Mouse (Mus musculus) lung, embryonic 15.5 days (tissue): ENCODE data around the gene Mia2. TPM values are rescaled to one million over a fixed set of nuclear protein-coding genes. Genes with fewer than 3 reads are reported as not detected.
"Not testable (repeated sequence)": the region's sequence is repeated elsewhere in the genome, so short reads cannot be mapped to it uniquely, and the experiment has no call there.

Experiments
- ATAC-seq: fragments of 200-750 bp; cut with Nextera tagmentation; 2 replicates; pipeline ENCODE4 v1.8.0; 2017; ENCODE audit warnings: moderate number of reproducible peaks, borderline replicate concordance; ENCODE audit not compliant: low FRiP score, low TSS enrichment; ENCODE audit errors: extremely low read depth
- H3K27ac ChIP-seq: fragments of 300-500 bp; sonication (generic); 2 replicates; pipeline ENCODE4 v1.5.1; 2015; ENCODE audit warnings: moderate library complexity, mild to moderate bottlenecking, inconsistent platforms
- H3K27me3 ChIP-seq: fragments of 300-500 bp; sonication (generic); 2 replicates; pipeline ENCODE4 v1.6.1; 2015; ENCODE audit warnings: inconsistent platforms
- H3K36me3 ChIP-seq: fragments of 300-500 bp; sonication (generic); 2 replicates; pipeline ENCODE4 v1.6.1; 2015; ENCODE audit warnings: inconsistent platforms
- H3K4me1 ChIP-seq: fragments of 300-500 bp; sonication (generic); 2 replicates; pipeline ENCODE4 v1.6.1; 2015; ENCODE audit warnings: inconsistent platforms
- H3K4me2 ChIP-seq: fragments of 300-500 bp; sonication (generic); 2 replicates; pipeline ENCODE4 v1.6.1; 2015; ENCODE audit warnings: inconsistent platforms, mild to moderate bottlenecking, moderate library complexity
- H3K4me3 ChIP-seq: fragments of 300-500 bp; sonication (generic); 2 replicates; pipeline ENCODE4 v1.5.1; 2015; ENCODE audit warnings: mild to moderate bottlenecking, inconsistent platforms
- H3K9ac ChIP-seq: fragments of 300-500 bp; sonication (generic); 2 replicates; pipeline ENCODE4 v1.6.1; 2015; ENCODE audit warnings: inconsistent platforms
- H3K9me3 ChIP-seq: fragments of 300-500 bp; sonication (generic); 2 replicates; pipeline ENCODE4 v1.6.1; 2016; ENCODE audit warnings: inconsistent platforms
- WGBS: fragments of 180-500 bp; shearing (Covaris S2); methylation state at CpG from one replicate; pipeline ENCODE4 v1.1.7; 2015; 5-methylcytosine and 5-hydroxymethylcytosine counted together
- polyA plus RNA-seq: library from polyadenylated mRNA; unstranded; fragments of >200 nt; fragmentation: Nextera tagmentation; extraction: Ambion mirVana; gene quantifications from 2 replicates; pipeline ENCODE4 v1.2.1, GENCODE M21; 2015

Mia2 gene
- 53.8 and 59.9 TPM in 2 replicates for polyA plus RNA-seq

- H3K4me3 ChIP-seq = peak within 1 kb of the TSS; percentile 13
- no peak within 1 kb of the TSS for H3K9ac ChIP-seq
- H3K9me3 ChIP-seq = no peaks in the 10 kb centered on the region
- H3K27me3 ChIP-seq = no peaks in the 10 kb centered on the region
- no peaks in the 10 kb centered on the region for H3K4me1 ChIP-seq
- no peaks in the 10 kb centered on the region for H3K36me3 ChIP-seq
- H3K4me2 ChIP-seq = peak within 1 kb of the TSS; percentile 28
- 59% methylated on average over 19 of the region's 19 CpGs for WGBS
- no peak for ATAC-seq
- no peak within 1 kb of the TSS; the same call in 1 of the 2 replicates for H3K27ac ChIP-seq
Measured at GRCm38 (mm10) chr12:59095104-59096025, at the start of gene Mia2. Mia2 (plus strand) TSS chr12:59095799.

DNA sequence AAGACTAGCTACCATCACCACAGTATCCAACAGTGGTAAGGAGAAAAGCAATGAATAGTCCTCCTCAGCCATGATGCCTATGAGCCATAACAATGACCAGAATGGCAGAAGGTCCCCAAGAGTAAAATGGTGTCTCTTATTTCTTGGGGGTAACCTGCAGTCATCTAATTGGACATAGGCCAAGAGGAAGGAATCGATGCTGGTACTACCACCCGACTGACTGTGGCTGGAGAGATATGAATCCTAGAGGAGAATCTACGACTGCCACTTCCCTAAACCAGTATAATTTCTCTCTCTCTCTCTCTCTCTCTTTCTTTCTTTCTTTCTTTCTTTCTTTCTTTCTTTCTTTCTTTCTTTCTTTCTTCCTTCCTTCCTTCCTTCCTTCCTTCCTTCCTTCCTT is 43.1 kb upstream of the Mia2 start:
- H3K4me3 ChIP-seq = no peak overlapping the region
- WGBS = 89% methylated on average over 3 of the region's 3 CpGs
- no peaks in the 10 kb centered on the region for H3K27me3 ChIP-seq
- no peak overlapping the region for H3K9ac ChIP-seq
- H3K27ac ChIP-seq = no peak overlapping the region
- ATAC-seq = no peak
- H3K4me1 ChIP-seq = no peaks in the 10 kb centered on the region
- H3K4me2 ChIP-seq = no peak overlapping the region
- H3K36me3 ChIP-seq = peaks cover 26% of the 10 kb centered on the region
- H3K9me3 ChIP-seq = no peaks in the 10 kb centered on the region

DNA sequence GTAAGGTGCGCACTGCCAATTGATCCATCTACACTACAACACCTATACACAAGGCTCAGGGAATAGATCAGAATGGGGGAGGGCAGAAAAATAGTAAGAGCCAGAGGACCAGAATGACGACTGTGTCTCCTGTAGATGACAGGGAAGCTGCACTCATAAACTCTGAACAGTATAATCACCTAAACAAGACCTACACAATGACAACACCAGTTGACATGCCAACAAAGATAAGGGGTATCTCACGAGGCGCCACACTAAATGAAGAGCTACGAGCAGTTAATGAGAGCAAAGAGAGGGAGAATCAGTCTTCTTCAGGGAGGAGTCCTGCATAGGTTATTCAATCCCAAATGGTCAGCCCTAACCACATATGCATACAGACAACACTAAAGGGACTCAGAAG is 42.4 kb upstream of the Mia2 start:
- Histone ChIP-seq H3K27ac (no peak overlapping the region), H3K9me3 (no peaks in the 10 kb centered on the region), H3K4me3 (no peak overlapping the region), H3K9ac (no peak overlapping the region), H3K4me2 (no peak overlapping the region), H3K27me3 (no peaks in the 10 kb centered on the region), H3K36me3 (peaks cover 22% of the 10 kb centered on the region), H3K4me1 (no peaks in the 10 kb centered on the region)
- 84% methylated on average over 5 of the region's 5 CpGs for WGBS
- no peak for ATAC-seq

DNA sequence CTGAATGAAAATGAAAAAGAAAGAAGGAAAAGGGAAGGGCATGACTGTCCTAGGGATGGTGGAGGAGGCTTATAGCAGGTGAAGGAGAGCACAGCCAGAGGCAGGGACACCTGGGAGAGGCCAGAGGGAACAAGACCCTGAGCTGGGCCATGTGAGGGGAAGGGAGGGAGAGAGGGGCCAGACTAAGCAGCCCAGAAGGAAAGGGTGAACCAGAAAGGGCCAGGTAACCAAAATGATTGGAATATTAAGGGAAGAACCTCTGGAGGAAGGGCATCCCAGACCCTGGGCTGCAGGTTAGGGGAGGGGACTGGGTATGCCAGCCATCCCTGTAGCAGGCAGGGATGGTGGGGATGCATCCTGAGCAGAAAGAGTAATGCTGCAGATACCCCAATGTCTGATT is 41.6 kb upstream of the Mia2 start:
- no peak for ATAC-seq

GRCm38 (mm10) chr12:59055196-59055850 is 40.3 kb upstream of the Mia2 start:
- H3K9ac ChIP-seq = no peak overlapping the region
- no peak overlapping the region for H3K4me2 ChIP-seq
- no peak overlapping the region for H3K4me3 ChIP-seq
- no peaks in the 10 kb centered on the region for H3K9me3 ChIP-seq
- ATAC-seq = no peak
- H3K27me3 ChIP-seq = no peaks in the 10 kb centered on the region
- WGBS = 67% methylated on average over 4 of the region's 4 CpGs
- H3K36me3 ChIP-seq = peaks cover 23% of the 10 kb centered on the region
- H3K4me1 ChIP-seq = peaks cover 12% of the 10 kb centered on the region
- H3K27ac ChIP-seq = no peak overlapping the region

More for the DNA sequence above, 41.6 kb upstream of the Mia2 start:
- H3K27me3 ChIP-seq = no peaks in the 10 kb centered on the region
- H3K27ac ChIP-seq = no peak overlapping the region
- H3K4me2 ChIP-seq = no peak overlapping the region
- H3K4me3 ChIP-seq = no peak overlapping the region
- no peaks in the 10 kb centered on the region for H3K9me3 ChIP-seq
- peaks cover 23% of the 10 kb centered on the region for H3K36me3 ChIP-seq
- H3K4me1 ChIP-seq = 0 out of 2 replicates have a peak, but pooled peaks cover under 1% of the 10 kb centered on the region
- no peak overlapping the region for H3K9ac ChIP-seq

DNA sequence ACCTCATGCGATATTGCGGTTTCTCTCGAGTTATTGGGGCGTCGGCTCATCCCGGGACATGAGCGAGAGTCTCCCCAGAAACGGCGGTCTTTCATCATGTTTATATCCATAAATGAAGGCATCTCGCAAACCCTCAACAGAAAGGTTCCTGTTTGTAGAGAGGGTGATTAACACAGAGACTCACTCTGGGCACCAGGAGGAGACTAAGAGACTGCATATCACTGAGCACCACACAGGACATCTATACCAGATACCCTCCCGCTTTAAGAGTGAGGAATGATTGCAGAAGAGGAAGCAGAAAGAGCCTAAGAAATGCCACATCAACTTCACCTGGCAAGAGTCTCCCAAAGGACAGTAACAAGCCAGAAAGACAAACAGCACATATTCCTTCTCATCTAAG is 39.4 kb upstream of the Mia2 start:
- Histone ChIP-seq H3K9me3 (no peaks in the 10 kb centered on the region), H3K4me3 (no peak overlapping the region), H3K27me3 (no peaks in the 10 kb centered on the region), H3K9ac (no peak overlapping the region), H3K27ac (no peak overlapping the region), H3K4me1 (peaks cover 13% of the 10 kb centered on the region), H3K36me3 (peaks cover 23% of the 10 kb centered on the region), H3K4me2 (no peak overlapping the region)
- 97% methylated on average over 11 of the region's 11 CpGs for WGBS
- no peak for ATAC-seq

DNA sequence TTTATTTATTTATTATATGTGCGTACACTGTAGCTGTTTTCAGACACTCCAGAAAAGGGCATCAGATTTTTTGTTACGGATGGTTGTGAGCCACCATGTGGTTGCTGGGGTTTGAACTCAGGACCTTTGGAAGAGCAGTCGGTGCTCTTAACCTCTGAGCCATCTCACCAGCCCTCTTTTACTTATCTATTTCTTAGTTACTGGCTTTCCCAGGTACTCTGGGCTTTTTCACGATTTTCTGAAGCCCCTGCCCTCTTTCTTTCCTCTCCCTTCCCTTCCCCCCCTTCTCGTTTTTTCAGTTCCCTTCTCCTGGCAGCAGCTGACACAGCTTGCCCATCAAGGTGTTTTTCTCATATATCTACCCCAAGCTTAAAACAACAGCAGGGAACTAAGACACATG is 37.4 kb upstream of the Mia2 start:
- Histone ChIP-seq H3K36me3 (peaks cover 23% of the 10 kb centered on the region), H3K4me1 (peaks cover 13% of the 10 kb centered on the region)
- not testable (repeated sequence) for H3K9me3 ChIP-seq, H3K27ac ChIP-seq, H3K4me3 ChIP-seq, H3K27me3 ChIP-seq, H3K4me2 ChIP-seq, ATAC-seq, H3K9ac ChIP-seq
- 82% methylated on average over 5 of the region's 5 CpGs for WGBS

GRCm38 (mm10) chr12:59060322-59060721 is 35.3 kb upstream of the Mia2 start:
- 44% methylated on average over 4 of the region's 4 CpGs for WGBS
- H3K9ac ChIP-seq = peak overlapping the region; percentile 79
- H3K4me3 ChIP-seq = peak overlapping the region; percentile 58
- H3K4me2 ChIP-seq = peak overlapping the region; percentile 52
- H3K9me3 ChIP-seq = no peaks in the 10 kb centered on the region
- peak overlapping the region; percentile 87 for H3K27ac ChIP-seq
- no peaks in the 10 kb centered on the region for H3K27me3 ChIP-seq
- ATAC-seq = no peak
- peaks cover 23% of the 10 kb centered on the region for H3K36me3 ChIP-seq
- H3K4me1 ChIP-seq = peaks cover 13% of the 10 kb centered on the region

- H3K9me3 ChIP-seq = no peaks in the 10 kb centered on the region
- under 1% methylated on average over 49 of the region's 49 CpGs for WGBS
- peak within 1 kb of the TSS; percentile 87 for H3K27ac ChIP-seq
- peak within 1 kb of the TSS; percentile 52 for H3K4me2 ChIP-seq
- H3K36me3 ChIP-seq = peaks cover 21% of the 10 kb centered on the region
- ATAC-seq = peak; percentile 98
- no peaks in the 10 kb centered on the region for H3K27me3 ChIP-seq
- H3K4me1 ChIP-seq = peaks cover 16% of the 10 kb centered on the region
- H3K9ac ChIP-seq = peak within 1 kb of the TSS; percentile 79
- H3K4me3 ChIP-seq = peak within 1 kb of the TSS; percentile 58
Measured at GRCm38 (mm10) chr12:59060993-59061595, 34.5 kb upstream of the Mia2 start, which contains the start of gene Trappc6b. Trappc6b (minus strand) TSS chr12:59061472.

GRCm38 (mm10) chr12:59064837-59065236 is 30.8 kb upstream of the Mia2 start:
- no peak overlapping the region for H3K27ac ChIP-seq
- no peak overlapping the region for H3K4me3 ChIP-seq
- H3K4me1 ChIP-seq = peaks cover 17% of the 10 kb centered on the region
- peaks cover 18% of the 10 kb centered on the region for H3K36me3 ChIP-seq
- WGBS = 81% methylated on average over 8 of the region's 8 CpGs
- no peak for ATAC-seq
- no peaks in the 10 kb centered on the region for H3K27me3 ChIP-seq
- no peak overlapping the region for H3K9ac ChIP-seq
- no peak overlapping the region for H3K4me2 ChIP-seq
- H3K9me3 ChIP-seq = no peaks in the 10 kb centered on the region

DNA sequence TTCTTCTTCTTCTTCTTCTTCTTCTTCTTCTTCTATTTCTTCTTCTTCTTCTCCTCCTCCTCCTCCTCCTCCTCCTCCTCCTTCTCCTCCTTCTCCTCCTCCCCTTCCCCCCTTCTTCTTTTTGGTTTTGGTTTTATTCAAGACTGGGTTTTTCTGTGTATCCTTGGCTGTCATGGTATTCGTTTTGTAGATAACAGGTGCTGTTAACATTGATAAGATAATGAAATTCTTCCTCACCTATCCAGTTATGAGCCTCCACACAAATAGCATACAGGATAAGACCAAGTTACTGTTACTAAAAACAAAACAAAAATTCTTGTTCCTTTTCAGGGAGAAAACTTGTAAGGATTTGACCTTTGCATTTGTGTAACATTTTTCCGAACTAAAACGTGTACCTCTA is 29.8 kb upstream of the Mia2 start:
- peaks cover 12% of the 10 kb centered on the region for H3K4me1 ChIP-seq
- peak overlapping the region; percentile 60 for H3K4me2 ChIP-seq
- no peak for ATAC-seq
- H3K9me3 ChIP-seq = no peaks in the 10 kb centered on the region
- peak overlapping the region; percentile 51; the same call in 1 of the 2 replicates for H3K9ac ChIP-seq
- peak overlapping the region; percentile 90 for H3K4me3 ChIP-seq
- 40% methylated on average over 3 of the region's 3 CpGs for WGBS
- peaks cover 27% of the 10 kb centered on the region for H3K36me3 ChIP-seq
- H3K27me3 ChIP-seq = no peaks in the 10 kb centered on the region
- H3K27ac ChIP-seq = peak overlapping the region; percentile 94; the same call in 1 of the 2 replicates
